Mouse (Mus musculus): Measurements from ENCODE around the gene Fnbp1. TPM values are rescaled to one million over a fixed set of nuclear protein-coding genes. Genes with fewer than 3 reads are reported as not detected.

The Fnbp1 gene
- polyA plus RNA-seq, 1 experiment from 2014 or later, result 18.7 TPM

DNA sequence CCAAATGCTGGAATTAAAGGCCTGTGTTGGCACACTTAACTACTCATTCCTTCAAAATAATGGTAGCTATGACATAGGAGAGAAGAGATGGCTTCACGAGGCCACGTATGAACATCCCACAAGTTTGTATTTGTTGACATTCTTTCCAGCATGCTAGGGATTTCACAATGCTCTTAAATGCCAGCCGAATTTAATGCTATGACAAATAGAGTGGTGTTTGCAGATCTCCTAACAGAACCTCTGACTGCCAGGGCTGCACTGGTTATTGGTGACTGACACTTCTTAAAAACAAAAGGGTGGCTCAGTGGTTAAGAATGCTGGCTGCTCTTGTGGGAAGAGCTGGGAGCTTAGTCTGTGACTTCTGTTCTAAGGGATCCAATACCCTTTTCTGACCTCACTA, 48.9 kb downstream of the Fnbp1 start:
- ATAC-seq (ENCODE audit: extremely low read depth, insufficient number of reproducible peaks, low FRiP score, low TSS enrichment), result no peak
- H3K9ac ChIP-seq, result no peak overlapping the region
- no peak overlapping the region for H3K4me2 ChIP-seq
- H3K4me1 ChIP-seq, result peaks cover 33% of the 10 kb centered on the region
- no peak overlapping the region for H3K27ac ChIP-seq (replicated peaks)
- H3K36me3 ChIP-seq, result peaks cover 34% of the 10 kb centered on the region
- no peaks in the 10 kb centered on the region for H3K27me3 ChIP-seq (replicated peaks)
- H3K9me3 ChIP-seq, result no peaks in the 10 kb centered on the region
- WGBS, result 82% methylated on average over 3 of the region's 3 CpGs
- H3K4me3 ChIP-seq, result no peak overlapping the region

DNA sequence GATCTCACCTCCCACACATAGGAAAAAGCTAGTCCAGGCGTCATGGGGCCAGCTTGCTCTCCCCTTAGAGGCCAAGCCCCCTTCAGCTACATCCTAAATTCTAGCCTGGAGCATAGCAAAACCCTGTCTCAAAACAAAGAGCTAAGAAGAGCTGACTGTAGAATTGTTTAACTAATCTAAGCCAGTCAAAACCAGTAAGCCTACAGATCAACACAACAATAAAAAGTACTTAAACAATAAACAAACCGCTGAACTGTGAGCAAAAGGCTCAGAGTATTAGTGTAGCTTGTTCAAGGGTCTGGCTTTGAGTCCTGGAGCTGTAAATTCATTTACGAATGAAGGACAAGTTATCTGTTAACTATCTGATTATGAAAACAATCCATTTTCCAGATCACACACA, 50.6 kb downstream of the Fnbp1 start:
- Histone ChIP-seq H3K36me3 (peaks cover 32% of the 10 kb centered on the region), H3K9ac (no peak overlapping the region), H3K4me1 (peaks cover 49% of the 10 kb centered on the region), H3K27ac (replicated peaks) (no peak overlapping the region), H3K4me3 (no peak overlapping the region), H3K9me3 (no peaks in the 10 kb centered on the region), H3K27me3 (replicated peaks) (no peaks in the 10 kb centered on the region), H3K4me2 (no peak overlapping the region)
- ATAC-seq (ENCODE audit: extremely low read depth, insufficient number of reproducible peaks, low FRiP score, low TSS enrichment), result no peak
- WGBS, result 57% methylated on average over 3 of the region's 3 CpGs

DNA sequence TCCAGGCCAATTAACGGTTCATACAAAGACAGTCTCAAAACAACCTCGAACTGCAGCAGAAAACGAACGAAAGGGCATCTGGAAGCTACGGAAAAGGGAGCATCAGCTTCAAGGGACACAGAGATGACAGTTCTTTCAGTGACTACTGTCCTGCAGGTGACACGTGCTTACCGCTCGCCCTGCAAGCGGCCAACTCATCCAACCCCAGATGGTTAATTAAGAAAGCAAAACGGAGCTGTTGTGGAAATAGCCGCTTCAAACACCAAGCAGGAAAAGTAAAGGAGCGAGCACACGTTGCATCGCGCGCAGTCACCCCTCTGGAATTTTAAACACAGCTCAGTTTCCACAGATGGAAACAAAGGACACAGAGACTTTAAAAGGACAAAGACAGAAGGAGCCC, 52.2 kb downstream of the Fnbp1 start:
- Histone ChIP-seq H3K27ac (replicated peaks) (peak overlapping the region; percentile 79; the same call in 1 of the 2 replicates), H3K36me3 (peaks cover 26% of the 10 kb centered on the region), H3K4me1 (peaks cover 45% of the 10 kb centered on the region), H3K4me3 (no peak overlapping the region), H3K4me2 (no peak overlapping the region), H3K9ac (no peak overlapping the region), H3K27me3 (replicated peaks) (no peaks in the 10 kb centered on the region), H3K9me3 (no peaks in the 10 kb centered on the region)
- WGBS, result 70% methylated on average over 16 of the region's 16 CpGs
- ATAC-seq (ENCODE audit: extremely low read depth, insufficient number of reproducible peaks, low FRiP score, low TSS enrichment), result no peak

DNA sequence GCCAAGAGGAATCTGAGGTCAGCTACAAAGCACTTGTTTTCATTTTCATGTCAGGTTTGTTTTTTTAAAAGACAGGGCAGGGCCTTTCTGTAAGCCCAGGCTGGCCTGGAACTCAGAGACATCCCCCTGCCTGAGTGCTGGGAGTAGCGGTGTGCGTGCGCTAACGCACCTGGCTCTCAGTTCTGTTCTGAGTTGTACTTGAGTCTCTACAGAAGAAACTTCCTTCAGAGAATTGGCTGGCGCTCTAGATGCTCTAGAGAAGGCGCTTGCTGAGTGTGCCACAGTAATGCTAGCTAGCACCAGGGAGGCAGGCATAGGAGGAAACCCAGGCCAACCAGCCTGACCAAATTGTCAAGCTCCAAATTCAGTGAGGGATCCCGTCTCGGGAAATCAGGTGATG, 52.9 kb downstream of the Fnbp1 start:
- Histone ChIP-seq H3K27ac (replicated peaks) (peak overlapping the region; percentile 79; the same call in 1 of the 2 replicates), H3K27me3 (replicated peaks) (no peaks in the 10 kb centered on the region), H3K4me1 (peaks cover 41% of the 10 kb centered on the region), H3K9ac (no peak overlapping the region), H3K4me2 (no peak overlapping the region), H3K4me3 (no peak overlapping the region), H3K9me3 (peaks cover 5% of the 10 kb centered on the region; the same call in 1 of the 2 replicates), H3K36me3 (peaks cover 32% of the 10 kb centered on the region)
- ATAC-seq (ENCODE audit: extremely low read depth, insufficient number of reproducible peaks, low FRiP score, low TSS enrichment), result no peak
- whole genome bisulfite sequencing, result 79% methylated on average over 8 of the region's 8 CpGs

DNA sequence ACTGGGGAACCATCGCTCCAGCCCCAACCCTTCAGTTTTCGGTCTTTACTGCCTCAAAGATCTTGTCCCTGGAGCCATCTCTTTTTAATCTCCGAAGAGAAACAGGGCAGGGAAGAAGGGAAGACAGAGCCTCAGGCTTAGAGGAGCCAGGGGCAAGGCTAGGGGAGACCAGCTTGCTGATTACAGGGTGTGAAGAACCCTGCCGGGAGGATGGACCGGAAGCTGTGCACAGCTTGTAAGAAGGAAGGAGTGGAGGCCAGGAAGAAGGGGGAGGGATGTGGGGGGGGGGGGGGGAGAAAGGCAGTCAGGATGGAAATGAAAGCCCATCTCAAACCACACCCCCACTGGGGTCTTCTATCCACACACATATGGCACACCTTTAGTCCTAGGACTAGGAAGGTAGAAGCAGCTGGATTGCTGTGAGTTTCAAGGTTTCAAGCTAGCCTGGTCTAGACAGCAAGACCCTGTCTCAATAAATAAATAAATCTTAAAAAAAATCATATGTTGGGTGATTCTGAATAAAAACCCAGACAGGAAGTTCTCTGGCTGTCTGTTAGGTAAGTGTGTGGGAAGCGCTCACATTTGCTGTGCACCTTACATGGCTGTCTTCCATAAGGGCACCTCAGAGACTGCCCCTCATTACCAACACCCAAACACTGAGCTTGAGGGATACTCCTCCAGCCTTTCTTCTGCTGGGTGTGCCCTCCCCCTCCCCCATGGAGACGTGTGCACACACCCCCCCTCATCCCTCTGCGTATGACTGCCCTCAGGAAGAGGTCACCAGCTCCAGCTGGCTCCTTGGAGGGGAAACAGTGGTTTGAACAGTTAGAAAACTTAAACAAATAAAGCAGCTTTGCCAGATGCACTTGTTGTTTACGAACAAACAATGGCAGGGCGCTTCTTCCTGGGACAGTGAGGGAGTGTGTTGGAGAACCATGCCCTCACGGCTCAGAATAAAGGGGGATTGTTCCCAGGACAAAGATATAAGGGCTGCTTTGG, 53.8 kb downstream of the Fnbp1 start:
- no peak for ATAC-seq (ENCODE audit: extremely low read depth, insufficient number of reproducible peaks, low FRiP score, low TSS enrichment)
- 29% methylated on average over 11 of the region's 11 CpGs for WGBS
- H3K9me3 ChIP-seq, result peaks cover 5% of the 10 kb centered on the region; the same call in 1 of the 2 replicates
- H3K9ac ChIP-seq, result no peak overlapping the region
- H3K27me3 ChIP-seq (replicated peaks), result no peaks in the 10 kb centered on the region
- no peak overlapping the region for H3K4me3 ChIP-seq
- H3K4me2 ChIP-seq, result peak overlapping the region; percentile 9; the same call in 1 of the 2 replicates
- peak overlapping the region; percentile 79 for H3K27ac ChIP-seq (replicated peaks)
- peaks cover 42% of the 10 kb centered on the region for H3K4me1 ChIP-seq
- peaks cover 41% of the 10 kb centered on the region for H3K36me3 ChIP-seq

DNA sequence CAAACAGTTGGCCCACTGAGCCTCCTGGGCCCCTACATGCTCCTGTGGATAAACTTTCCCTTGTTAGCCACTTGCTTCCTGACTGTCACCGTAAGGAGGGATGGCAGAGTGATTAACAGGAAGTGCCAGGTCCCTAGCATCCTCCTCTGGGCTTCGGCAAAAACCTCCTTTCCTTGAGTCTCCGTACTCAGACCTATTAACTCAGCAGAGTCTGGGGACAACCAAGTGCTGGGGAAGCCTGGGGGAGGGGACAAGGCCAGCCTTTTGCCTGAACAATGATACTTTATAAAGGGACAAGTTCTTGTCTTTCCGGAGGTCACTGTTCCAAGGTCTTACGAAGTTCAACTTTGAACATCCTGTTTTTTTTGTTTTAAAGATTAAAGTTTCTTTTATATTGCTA, 54.7 kb downstream of the Fnbp1 start:
- Histone ChIP-seq H3K27me3 (replicated peaks) (no peaks in the 10 kb centered on the region), H3K9ac (no peak overlapping the region; the same call in 1 of the 2 replicates), H3K4me3 (no peak overlapping the region), H3K4me2 (no peak overlapping the region), H3K9me3 (peaks cover 5% of the 10 kb centered on the region; the same call in 1 of the 2 replicates), H3K27ac (replicated peaks) (peak overlapping the region; percentile 79), H3K4me1 (peaks cover 51% of the 10 kb centered on the region), H3K36me3 (peaks cover 49% of the 10 kb centered on the region)
- 34% methylated on average over 5 of the region's 5 CpGs for WGBS
- ATAC-seq (ENCODE audit: extremely low read depth, insufficient number of reproducible peaks, low FRiP score, low TSS enrichment), result no peak

DNA sequence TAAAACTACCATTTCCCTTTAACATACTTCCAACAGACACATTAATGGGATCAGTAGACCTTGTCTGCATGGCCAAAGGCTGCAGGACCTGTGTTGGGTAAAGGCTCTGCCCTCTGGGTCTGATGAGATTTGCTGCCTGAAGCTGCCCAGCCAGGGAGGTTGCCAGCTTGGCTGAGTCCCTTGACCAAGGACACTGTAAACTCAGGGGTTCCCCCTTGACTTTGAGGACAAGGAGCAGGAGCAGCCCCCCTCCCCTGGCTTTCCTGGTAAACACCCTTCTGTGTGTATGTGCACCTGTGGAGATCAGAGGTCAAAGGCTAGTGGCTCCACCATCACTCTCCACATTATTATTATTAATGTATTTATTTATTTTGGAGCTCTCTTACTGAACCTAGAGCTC, 55.3 kb downstream of the Fnbp1 start:
- H3K4me3 ChIP-seq, result no peak overlapping the region

DNA sequence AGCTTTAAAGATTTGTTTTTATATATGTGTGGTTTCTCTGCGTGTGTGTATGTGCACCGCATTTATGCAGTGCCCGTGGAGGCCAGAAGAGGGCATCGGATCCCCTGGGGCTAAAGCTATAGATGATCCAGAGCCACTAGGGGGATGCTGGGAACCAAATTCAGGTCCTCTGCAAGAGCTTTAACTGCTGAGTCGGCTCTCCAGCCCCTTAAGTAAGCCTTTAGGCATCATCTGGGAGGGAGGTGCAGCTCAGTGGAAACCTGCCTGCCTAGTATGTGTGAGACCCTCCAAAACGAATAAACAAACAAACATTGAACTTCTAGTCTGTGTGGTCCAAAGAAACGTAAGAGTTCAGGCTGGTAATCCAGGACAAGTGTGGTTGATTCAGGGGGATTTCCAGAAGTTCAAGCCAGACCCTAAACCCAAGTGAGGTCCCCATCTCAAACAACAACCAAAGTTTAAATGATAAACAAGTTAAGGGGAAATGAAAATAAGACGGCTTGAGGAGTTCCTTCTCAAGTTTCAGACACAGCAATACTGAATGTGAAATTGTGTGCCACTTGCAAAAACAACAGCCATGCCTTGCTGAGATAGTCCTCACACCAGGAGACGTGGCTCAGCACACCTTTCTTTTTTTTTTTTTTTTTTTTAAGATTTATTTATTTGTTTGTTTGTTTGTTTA, 57.5 kb downstream of the Fnbp1 start:
- Histone ChIP-seq H3K4me2 (no peak overlapping the region), H3K4me1 (peaks cover 56% of the 10 kb centered on the region), H3K9me3 (peaks cover 5% of the 10 kb centered on the region; the same call in 1 of the 2 replicates), H3K27ac (replicated peaks) (no peak overlapping the region), H3K9ac (no peak overlapping the region), H3K4me3 (no peak overlapping the region), H3K27me3 (replicated peaks) (no peaks in the 10 kb centered on the region), H3K36me3 (peaks cover 49% of the 10 kb centered on the region)
- no peak for ATAC-seq (ENCODE audit: extremely low read depth, insufficient number of reproducible peaks, low FRiP score, low TSS enrichment)
- WGBS, result 88% methylated on average over 9 of the region's 9 CpGs

More for the DNA sequence above, 55.3 kb downstream of the Fnbp1 start:
- ATAC-seq (ENCODE audit: extremely low read depth, insufficient number of reproducible peaks, low FRiP score, low TSS enrichment), result no peak
- Histone ChIP-seq H3K4me2 (no peak overlapping the region), H3K9ac (no peak overlapping the region; the same call in 1 of the 2 replicates), H3K4me1 (peaks cover 56% of the 10 kb centered on the region), H3K36me3 (peaks cover 44% of the 10 kb centered on the region), H3K27ac (replicated peaks) (peak overlapping the region; percentile 79), H3K27me3 (replicated peaks) (no peaks in the 10 kb centered on the region), H3K9me3 (peaks cover 5% of the 10 kb centered on the region; the same call in 1 of the 2 replicates)

DNA sequence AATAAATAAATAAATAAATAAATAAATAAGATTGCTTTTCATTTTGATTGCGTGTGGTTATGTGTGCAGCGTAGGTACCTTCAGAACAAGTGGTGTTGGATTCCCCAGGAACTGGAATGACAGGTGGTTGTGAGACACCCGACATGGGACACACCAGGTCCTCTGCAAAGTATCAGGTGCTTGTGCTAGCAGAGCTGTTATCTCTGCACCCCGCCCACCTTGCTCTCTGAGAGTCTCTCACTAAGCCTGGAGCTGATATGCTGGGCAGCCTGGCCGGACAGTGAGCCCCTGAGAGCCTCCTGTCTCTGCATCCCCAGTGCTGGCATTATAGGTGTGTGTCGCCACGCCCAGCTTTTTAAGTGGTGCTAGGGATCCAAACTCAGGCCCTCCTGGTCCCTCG, 58.4 kb downstream of the Fnbp1 start:
- H3K27me3 ChIP-seq (replicated peaks), result no peaks in the 10 kb centered on the region
- ATAC-seq (ENCODE audit: extremely low read depth, insufficient number of reproducible peaks, low FRiP score, low TSS enrichment), result no peak
- WGBS, result 82% methylated on average over 8 of the region's 8 CpGs
- no peak overlapping the region for H3K27ac ChIP-seq (replicated peaks)
- H3K36me3 ChIP-seq, result peaks cover 53% of the 10 kb centered on the region
- H3K9me3 ChIP-seq, result peaks cover 5% of the 10 kb centered on the region; the same call in 1 of the 2 replicates
- H3K9ac ChIP-seq, result no peak overlapping the region
- no peak overlapping the region for H3K4me3 ChIP-seq
- peaks cover 46% of the 10 kb centered on the region for H3K4me1 ChIP-seq
- H3K4me2 ChIP-seq, result no peak overlapping the region

DNA sequence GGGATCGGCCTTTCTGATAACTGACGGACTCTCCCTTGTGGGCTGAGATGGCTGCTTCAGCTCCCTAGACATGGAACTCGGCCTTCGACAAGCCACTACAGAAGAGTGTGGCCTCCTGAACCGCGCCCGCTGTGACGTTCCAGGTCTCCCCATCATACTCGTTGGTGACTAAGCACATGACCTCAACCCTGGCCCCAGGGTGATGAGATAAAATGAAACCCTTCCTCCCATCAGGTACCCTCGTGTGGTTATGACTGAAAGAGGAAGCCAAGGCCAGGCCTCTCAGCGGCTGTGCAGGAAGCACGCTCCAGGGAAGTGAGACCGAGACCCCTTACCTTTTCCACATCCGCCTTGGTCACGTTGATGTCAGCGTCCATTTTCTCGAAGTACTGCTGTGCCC, 59.2 kb downstream of the Fnbp1 start:
- Histone ChIP-seq H3K4me3 (no peak overlapping the region), H3K9me3 (peaks cover 5% of the 10 kb centered on the region; the same call in 1 of the 2 replicates), H3K27ac (replicated peaks) (no peak overlapping the region), H3K36me3 (peaks cover 57% of the 10 kb centered on the region), H3K4me1 (peaks cover 39% of the 10 kb centered on the region), H3K9ac (no peak overlapping the region), H3K4me2 (no peak overlapping the region), H3K27me3 (replicated peaks) (no peaks in the 10 kb centered on the region)
- no peak for ATAC-seq (ENCODE audit: extremely low read depth, insufficient number of reproducible peaks, low FRiP score, low TSS enrichment)
- 62% methylated on average over 17 of the region's 17 CpGs for WGBS

DNA sequence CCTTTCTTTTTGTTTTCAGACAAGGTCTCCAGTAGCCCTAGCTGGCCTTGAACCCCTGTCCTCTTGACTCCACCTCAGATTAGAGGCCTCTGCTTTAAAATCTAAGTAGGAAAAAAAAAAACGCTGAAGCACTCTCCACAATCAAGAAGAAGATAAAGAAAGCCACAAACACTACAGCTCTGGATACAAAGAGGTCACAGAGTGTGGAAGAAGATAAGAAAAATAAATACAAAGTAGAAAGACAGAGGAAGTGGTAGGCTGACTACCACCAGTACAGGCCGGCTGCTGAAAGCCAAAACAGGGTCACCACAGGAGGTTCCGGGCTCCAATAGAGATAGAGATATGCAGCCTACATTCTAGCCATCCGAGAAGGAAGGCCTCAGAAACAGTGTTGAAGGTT, 60.5 kb downstream of the Fnbp1 start:
- Histone ChIP-seq H3K36me3 (peaks cover 65% of the 10 kb centered on the region), H3K9me3 (peaks cover 5% of the 10 kb centered on the region; the same call in 1 of the 2 replicates), H3K27me3 (replicated peaks) (no peaks in the 10 kb centered on the region), H3K9ac (no peak overlapping the region), H3K4me2 (no peak overlapping the region), H3K4me1 (peaks cover 26% of the 10 kb centered on the region), H3K27ac (replicated peaks) (peak overlapping the region; percentile 65), H3K4me3 (no peak overlapping the region)
- 6% methylated on average over 4 of the region's 4 CpGs for WGBS
- no peak for ATAC-seq (ENCODE audit: extremely low read depth, insufficient number of reproducible peaks, low FRiP score, low TSS enrichment)

All from heart, embryonic 13.5 days (tissue).